7 mouse cellular contexts compared by ENCODE assay signal in the genomic region with DNA sequence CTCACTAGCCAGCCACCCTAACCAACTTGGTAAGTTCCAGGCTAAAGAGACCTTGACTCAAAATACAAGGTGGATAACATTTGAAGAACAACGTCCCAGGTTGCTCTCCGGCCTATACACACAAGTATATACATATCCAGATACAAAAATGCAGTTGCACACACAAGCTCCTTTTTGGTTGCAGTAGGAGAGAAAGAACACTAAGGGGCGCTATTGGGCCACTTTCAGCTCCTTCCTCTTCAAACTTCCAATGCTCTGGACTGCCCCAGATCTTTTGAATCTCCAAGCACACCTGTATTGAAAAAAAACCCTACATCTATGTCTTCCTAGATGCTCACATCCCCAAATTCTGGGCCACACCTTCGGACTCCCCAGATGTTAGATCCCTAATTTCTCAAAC.
DNase-seq lines count a peak whose midpoint lies in the region; ATAC-seq and TF ChIP-seq lines count a peak whose summit lies in the region.

No protein-coding gene starts in this region.

- H3K36me3 ChIP-seq in liver, embryonic 14.5 days (replicated peaks; ENCODE audit: control insufficient read depth, insufficient read depth, low read depth): no peaks in the 10 kb centered on the region
- H3K36me3 ChIP-seq in liver, embryonic 12.5 days: no peaks in the 10 kb centered on the region
- H3K36me3 ChIP-seq in forebrain, embryonic 10.5 days (replicated peaks): no peaks in the 10 kb centered on the region
- H3K36me3 ChIP-seq in midbrain, embryonic 16.5 days (ENCODE audit: control insufficient read depth, insufficient read depth, low read length): no peaks in the 10 kb centered on the region

- peak; percentile 36; the same call in 1 of the 2 replicates for TF ChIP-seq CTCF in liver, embryonic 14.5 days (IDR thresholded peaks at IDR 0.05; ENCODE audit: low read depth)

- no peaks in the 10 kb centered on the region for H3K9me3 ChIP-seq in liver, embryonic 14.5 days (ENCODE audit: control insufficient read depth, low read length)
- no peaks in the 10 kb centered on the region for H3K9me3 ChIP-seq in liver, embryonic 12.5 days (replicated peaks)
- H3K9me3 ChIP-seq in forebrain, embryonic 10.5 days: no peaks in the 10 kb centered on the region
- no peaks in the 10 kb centered on the region for H3K9me3 ChIP-seq in midbrain, embryonic 16.5 days (replicated peaks; ENCODE audit: control insufficient read depth, low read length, poor library complexity, severe bottlenecking)

- no peak for DNase-seq in liver, embryonic 14.5 days (ENCODE audit: low read depth in 3 of 3, low spot score in 3 of 3)
- DNase-seq in c-Kit-positive CD71-positive TER-119-negative erythroid progenitor cells, embryonic 14.5 days (ENCODE audit: low read depth): peak; percentile 14
- DNase-seq in forebrain, embryonic 10.5 days (ENCODE audit: extremely low spot score, low spot score): peak; percentile 30
- peak; percentile 29 to 44 for DNase-seq in layer of hippocampus, postnatal 36 days
- DNase-seq in spleen, adult 18-20 months: no peak

- 23% methylated on average over 4 of the region's 4 CpGs for WGBS in liver, embryonic 14.5 days (ENCODE audit: insufficient replicate concordance)
- WGBS in liver, embryonic 12.5 days (ENCODE audit: insufficient replicate concordance): 21% methylated on average over 4 of the region's 4 CpGs
- 30% methylated on average over 4 of the region's 4 CpGs for WGBS in forebrain, embryonic 10.5 days
- WGBS in midbrain, embryonic 16.5 days: 27% methylated on average over 4 of the region's 4 CpGs

- no peak overlapping the region for H3K4me3 ChIP-seq in liver, embryonic 14.5 days (ENCODE audit: insufficient read depth in 1 of 2, low read depth in 2 of 2, low read length in 2 of 2)
- no peak overlapping the region for H3K4me3 ChIP-seq in liver, embryonic 12.5 days
- no peak overlapping the region for H3K4me3 ChIP-seq in forebrain, embryonic 10.5 days
- H3K4me3 ChIP-seq in midbrain, embryonic 16.5 days (ENCODE audit: low read depth, low read length): no peak overlapping the region

- H3K4me1 ChIP-seq in liver, embryonic 14.5 days (replicated peaks; ENCODE audit: control insufficient read depth in 2 of 2, insufficient read depth in 2 of 2, low read length in 1 of 2): no peaks in the 10 kb centered on the region
- H3K4me1 ChIP-seq in liver, embryonic 12.5 days: no peaks in the 10 kb centered on the region
- peaks cover 23% of the 10 kb centered on the region for H3K4me1 ChIP-seq in forebrain, embryonic 10.5 days
- no peaks in the 10 kb centered on the region for H3K4me1 ChIP-seq in midbrain, embryonic 16.5 days (ENCODE audit: control insufficient read depth, insufficient read depth, low read length)

- TF ChIP-seq EP300 in liver, embryonic 14.5 days (IDR thresholded peaks at IDR 0.05; ENCODE audit: low read depth): no peak

- H3K9ac ChIP-seq in liver, embryonic 14.5 days (replicated peaks): no peak overlapping the region
- H3K9ac ChIP-seq in liver, embryonic 12.5 days: no peak overlapping the region
- no peak overlapping the region for H3K9ac ChIP-seq in midbrain, embryonic 16.5 days (ENCODE audit: low read depth, low read length)

- H3K27ac ChIP-seq in liver, embryonic 14.5 days: no peak overlapping the region
- no peak overlapping the region for H3K27ac ChIP-seq in liver, embryonic 12.5 days
- no peak overlapping the region for H3K27ac ChIP-seq in forebrain, embryonic 10.5 days
- no peak overlapping the region for H3K27ac ChIP-seq in midbrain, embryonic 16.5 days (ENCODE audit: low read length)

- no peaks in the 10 kb centered on the region for H3K27me3 ChIP-seq in liver, embryonic 14.5 days (ENCODE audit: control insufficient read depth, insufficient read depth, low read length)
- H3K27me3 ChIP-seq in liver, embryonic 12.5 days (replicated peaks): no peaks in the 10 kb centered on the region
- H3K27me3 ChIP-seq in forebrain, embryonic 10.5 days (ENCODE audit: poor library complexity, severe bottlenecking): peaks cover 20% of the 10 kb centered on the region; the same call in 1 of the 2 replicates
- no peaks in the 10 kb centered on the region for H3K27me3 ChIP-seq in midbrain, embryonic 16.5 days (ENCODE audit: control insufficient read depth, insufficient read depth, low read depth, low read length)

- no peak for ATAC-seq in liver, embryonic 14.5 days (ENCODE audit: insufficient read depth)
- ATAC-seq in liver, embryonic 12.5 days: no peak
- ATAC-seq in midbrain, embryonic 16.5 days: peak; percentile 19

- H3K4me2 ChIP-seq in liver, embryonic 14.5 days (ENCODE audit: low read depth): no peak overlapping the region
- no peak overlapping the region for H3K4me2 ChIP-seq in liver, embryonic 12.5 days
- H3K4me2 ChIP-seq in midbrain, embryonic 16.5 days (ENCODE audit: low read length): no peak overlapping the region

Comparison
In these comparisons a context has a peak if more than half of its experiments do, and no peak if none do; other contexts are left out.
1. DNase-seq: peak in c-Kit-positive CD71-positive TER-119-negative erythroid progenitor cells, embryonic 14.5 days (single experiment), forebrain, embryonic 10.5 days (single experiment) and layer of hippocampus, postnatal 36 days (2 of 2); none in liver, embryonic 14.5 days (0 of 3) and spleen, adult 18-20 months (0 of 2).